Mouse (Mus musculus): ENCODE measurements around the gene Ipo13.

Gene Ipo13

GRCm38 (mm10) chr4:117914031-117914430, 768 bp downstream of the Ipo13 start:
- no peak for DNase-seq (ENCODE audit: low spot score)

GRCm38 (mm10) chr4:117913421-117913820, 1.4 kb downstream of the Ipo13 start:
- DNase-seq (ENCODE audit: low spot score): no peak

GRCm38 (mm10) chr4:117912685-117913273, 2.0 kb downstream of the Ipo13 start:
- DNase-seq (ENCODE audit: low spot score): no peak

- no peak for DNase-seq (ENCODE audit: low spot score)
These were observed 2.7 kb downstream of the Ipo13 start for GRCm38 (mm10) chr4:117912131-117912561.

- DNase-seq (ENCODE audit: low spot score): peak; percentile 27
These were observed 5.9 kb downstream of the Ipo13 start for GRCm38 (mm10) chr4:117908834-117909453.

- DNase-seq (ENCODE audit: low spot score): no peak
These were observed 8.6 kb downstream of the Ipo13 start for GRCm38 (mm10) chr4:117906196-117906595.

GRCm38 (mm10) chr4:117904761-117905160, 10.0 kb downstream of the Ipo13 start:
- no peak for DNase-seq (ENCODE audit: low spot score)

- DNase-seq (ENCODE audit: low spot score): no peak
These were observed 10.7 kb downstream of the Ipo13 start for GRCm38 (mm10) chr4:117904094-117904493.

- DNase-seq (ENCODE audit: low spot score): no peak
These were observed 16.7 kb downstream of the Ipo13 start for GRCm38 (mm10) chr4:117898111-117898510.

- DNase-seq (ENCODE audit: low spot score): no peak
These were observed 18.8 kb downstream of the Ipo13 start for GRCm38 (mm10) chr4:117896031-117896430.

GRCm38 (mm10) chr4:117895339-117895738, 19.5 kb downstream of the Ipo13 start:
- no peak for DNase-seq (ENCODE audit: low spot score)

- DNase-seq (ENCODE audit: low spot score): no peak
These were observed 20.2 kb downstream of the Ipo13 start for GRCm38 (mm10) chr4:117894601-117895000.

GRCm38 (mm10) chr4:117893376-117893775, 21.4 kb downstream of the Ipo13 start:
- DNase-seq (ENCODE audit: low spot score): peak; percentile 70

GRCm38 (mm10) chr4:117891738-117892161, 23.0 kb downstream of the Ipo13 start, which contains the start of gene Dph2:
Dph2 (minus strand) TSS chr4:117892032.
- DNase-seq (ENCODE audit: low spot score): peak; percentile 96

- no peak for DNase-seq (ENCODE audit: low spot score)
These were observed 24.0 kb downstream of the Ipo13 start for GRCm38 (mm10) chr4:117890750-117891149.

GRCm38 (mm10) chr4:117890031-117890430, 24.8 kb downstream of the Ipo13 start:
- DNase-seq (ENCODE audit: low spot score): no peak

- no peak for DNase-seq (ENCODE audit: low spot score)
These were observed 25.3 kb downstream of the Ipo13 start for GRCm38 (mm10) chr4:117889471-117889870.

GRCm38 (mm10) chr4:117887920-117888319, 26.9 kb downstream of the Ipo13 start:
- DNase-seq (ENCODE audit: low spot score): no peak

GRCm38 (mm10) chr4:117887133-117887532, 27.7 kb downstream of the Ipo13 start, which contains the start of gene Atp6v0b:
Atp6v0b (minus strand) TSS chr4:117887333.
- peak; percentile 92 for DNase-seq (ENCODE audit: low spot score)

- DNase-seq (ENCODE audit: low spot score): peak; percentile 9
These were observed 28.2 kb downstream of the Ipo13 start for GRCm38 (mm10) chr4:117886644-117887043.

GRCm38 (mm10) chr4:117885994-117886393, 28.8 kb downstream of the Ipo13 start:
- no peak for DNase-seq (ENCODE audit: low spot score)

- no peak for DNase-seq (ENCODE audit: low spot score)
These were observed 29.7 kb downstream of the Ipo13 start for GRCm38 (mm10) chr4:117885093-117885492.

GRCm38 (mm10) chr4:117884146-117884545, 30.7 kb downstream of the Ipo13 start:
- no peak for DNase-seq (ENCODE audit: low spot score)
